Mouse (Mus musculus): ENCODE measurements around the gene Tmsb15b2.

DNA sequence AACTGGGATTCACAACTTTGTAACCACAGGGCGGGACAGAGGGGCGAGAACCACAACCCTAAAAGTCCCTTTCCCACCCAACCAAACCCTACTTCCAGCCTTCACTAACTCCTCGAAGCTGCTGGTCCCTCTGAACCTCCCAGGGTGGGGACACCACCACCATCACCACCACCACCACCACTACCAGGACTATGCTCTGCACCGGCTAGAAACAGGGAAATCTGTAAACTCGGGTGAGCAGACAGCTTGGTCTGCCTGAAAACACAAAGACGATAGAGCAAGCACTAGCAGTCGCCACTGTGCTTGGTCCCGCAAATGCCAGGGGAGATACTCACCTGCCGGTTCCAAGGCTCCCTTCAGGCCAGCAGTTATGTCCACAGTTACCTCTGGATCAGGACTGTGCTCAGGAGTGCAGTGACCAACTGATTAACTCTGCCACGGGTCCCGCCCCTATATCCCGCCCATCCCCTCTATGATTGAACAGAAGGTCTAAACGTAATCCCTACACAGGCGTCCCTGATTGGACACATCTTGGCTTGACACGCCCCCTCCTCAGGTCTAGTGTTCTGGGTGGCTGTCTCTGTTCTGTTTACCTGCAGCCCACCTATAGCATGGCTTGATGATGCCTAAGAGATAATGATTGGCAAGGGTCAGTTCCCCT, 1.3 kb upstream of the Tmsb15b2 start, which contains the start of the genes Tmsb15l and Tmsb15b1:
- TF ChIP-seq CTCF (IDR thresholded peaks at IDR 0.05; ENCODE audit: extremely low read depth, insufficient read length, insufficient replicate concordance, low read depth, low read length) (no peak), POLR2A (IDR thresholded peaks at IDR 0.05; ENCODE audit: low read depth, low read length) (no peak)
